Mouse (Mus musculus): ENCODE measurements at regions not wholly inside any gene's neighbourhood (a gene's known extent, or its start where the extent isn't known, plus 50 kb on each side); places are given as distances from the start of the nearest gene placed in this dataset.

- DNase-seq: no peak
Observed at GRCm38 (mm10) chr6:24262578-24262977, 94.7 kb upstream of the Slc13a1 start.

GRCm38 (mm10) chr6:24245591-24245990 lies 77.7 kb upstream of the Slc13a1 start:
- no peak for DNase-seq

GRCm38 (mm10) chr6:24238541-24238940 lies 70.6 kb upstream of the Slc13a1 start:
- DNase-seq: no peak

GRCm38 (mm10) chr6:24238054-24238453 lies 70.2 kb upstream of the Slc13a1 start:
- DNase-seq: no peak

GRCm38 (mm10) chr6:24233626-24234025 lies 65.7 kb upstream of the Slc13a1 start:
- DNase-seq: no peak

- DNase-seq: no peak
Observed at GRCm38 (mm10) chr6:24220589-24220988, 52.7 kb upstream of the Slc13a1 start.

GRCm38 (mm10) chr6:24219882-24220522 lies 52.1 kb upstream of the Slc13a1 start:
- no peak for DNase-seq
